ENCODE assay signal across 21 mouse cellular contexts in genomic region chr17:30210936-30211335, GRCm38 (mm10).
DNase-seq lines count a peak whose midpoint lies in the region; ATAC-seq and TF ChIP-seq lines count a peak whose summit lies in the region.
"Had no signal": no experiment of that assay in that cellular context is flagged by ENCODE, and none has a peak within 500 bp of the region (broad histone marks: within the 10 kb centered on the region; RNA-seq: fewer than 3 reads in every experiment).

No protein-coding gene starts in this region.

- no peak overlapping the region for H3K4me3 ChIP-seq in left cerebral cortex, adult 2 months
- no peak overlapping the region for H3K4me3 ChIP-seq in cerebellum, adult 2 months (replicated peaks; ENCODE audit: insufficient read depth, low read depth, low read length)
- H3K4me3 ChIP-seq in midbrain, embryonic 16.5 days (ENCODE audit: low read depth, low read length) = no peak overlapping the region
- H3K4me3 ChIP-seq: forebrain, embryonic 13.5 days; hindbrain, embryonic 10.5 days; liver, embryonic 15.5 days; myocyte had no signal

- intact Hi-C loops in left cerebral cortex, adult 2 months (cut with DNase I) = no loop called here
- intact Hi-C loops in left cerebral cortex, postnatal 10 days (cut with DNase I) = no loop called here

- H3K36me3 ChIP-seq in midbrain, embryonic 16.5 days (ENCODE audit: control insufficient read depth, insufficient read depth, low read length) = no peaks in the 10 kb centered on the region

- no peak for ATAC-seq in midbrain, embryonic 16.5 days
- ATAC-seq: forebrain, embryonic 13.5 days; lung, postnatal 0 days had no signal

- no peak overlapping the region for H3K9ac ChIP-seq in midbrain, embryonic 16.5 days (ENCODE audit: low read depth, low read length)
- H3K9ac ChIP-seq: forebrain, embryonic 13.5 days; liver, embryonic 15.5 days had no signal

- peak; percentile 53 for DNase-seq in kidney, adult 11 months
- DNase-seq in kidney, postnatal 4 days = no peak
- DNase-seq in left cerebral cortex, adult 2 months (ENCODE audit: extremely low spot score in 1 of 2, low spot score in 2 of 2) = no peak
- DNase-seq in left cerebral cortex, postnatal 10 days (ENCODE audit: extremely low spot score in 1 of 2, low spot score in 2 of 2) = no peak
- peak; percentile 74 to 81 for DNase-seq in cerebellum, adult 2 months
- peak; percentile 80 to 85 for DNase-seq in cerebellum, postnatal 25 days
- no peak for DNase-seq in gastrocnemius, postnatal 10 days
- DNase-seq: embryo, embryonic 11 days; gastrocnemius, postnatal 14 days; heart, adult 18-20 months; midbrain, embryonic 14.5 days; spleen, adult 18-20 months; thymus, adult 18-20 months; thymus, postnatal 4 days had no signal

- H3K27me3 ChIP-seq in cerebellum, adult 2 months (ENCODE audit: control insufficient read depth, insufficient read depth, low read length) = no peaks in the 10 kb centered on the region
- no peaks in the 10 kb centered on the region for H3K27me3 ChIP-seq in midbrain, embryonic 16.5 days (ENCODE audit: control insufficient read depth, insufficient read depth, low read depth, low read length)
- H3K27me3 ChIP-seq: forebrain, embryonic 13.5 days; liver, embryonic 15.5 days had no signal

- no peak for TF ChIP-seq POLR2A in cerebellum, adult 2 months (IDR thresholded peaks at IDR 0.05; ENCODE audit: borderline replicate concordance, insufficient read depth, low read length)

- H3K27ac ChIP-seq in left cerebral cortex, adult 2 months = peak overlapping the region; percentile 50; the same call in 1 of the 2 replicates
- H3K27ac ChIP-seq in cerebellum, adult 2 months (ENCODE audit: insufficient read depth, low read length) = no peak overlapping the region
- no peak overlapping the region for H3K27ac ChIP-seq in midbrain, embryonic 16.5 days (ENCODE audit: low read length)
- H3K27ac ChIP-seq: forebrain, embryonic 13.5 days; hindbrain, embryonic 10.5 days; kidney, postnatal 0 days; liver, embryonic 15.5 days had no signal

- H3K4me2 ChIP-seq in midbrain, embryonic 16.5 days (ENCODE audit: low read length) = no peak overlapping the region
- H3K4me2 ChIP-seq: forebrain, embryonic 13.5 days; liver, embryonic 15.5 days had no signal

- no peak for TF ChIP-seq CTCF in left cerebral cortex, adult 2 months (IDR thresholded peaks at IDR 0.05)
- no peak for TF ChIP-seq CTCF in cerebellum, adult 2 months (IDR thresholded peaks at IDR 0.05; ENCODE audit: borderline replicate concordance, insufficient read depth, low read depth, low read length)

- H3K4me1 ChIP-seq in cerebellum, adult 2 months (ENCODE audit: control insufficient read depth, insufficient read depth, low read length) = peaks cover 28% of the 10 kb centered on the region
- peaks cover 5% of the 10 kb centered on the region; the same call in 1 of the 2 replicates for H3K4me1 ChIP-seq in midbrain, embryonic 16.5 days (ENCODE audit: control insufficient read depth, insufficient read depth, low read length)
- H3K4me1 ChIP-seq: liver, embryonic 15.5 days had no signal

- no peaks in the 10 kb centered on the region for H3K9me3 ChIP-seq in midbrain, embryonic 16.5 days (replicated peaks; ENCODE audit: control insufficient read depth, low read length, poor library complexity, severe bottlenecking)
- H3K9me3 ChIP-seq: forebrain, embryonic 13.5 days; hindbrain, embryonic 10.5 days; liver, embryonic 15.5 days had no signal

- 25% methylated on average over 6 of the region's 6 CpGs for WGBS in cerebellum, adult 2 months
- 95% methylated on average over 6 of the region's 6 CpGs for WGBS in midbrain, embryonic 16.5 days

Comparison
In these comparisons a context has a peak if more than half of its experiments do, and no peak if none do; other contexts are left out.
1. DNase-seq: peak in kidney, adult 11 months (single experiment), cerebellum, adult 2 months (2 of 2) and cerebellum, postnatal 25 days (2 of 2); none in kidney, postnatal 4 days (0 of 2), left cerebral cortex, adult 2 months (0 of 2), left cerebral cortex, postnatal 10 days (0 of 2) and gastrocnemius, postnatal 10 days (single experiment).